Mouse (Mus musculus) erythroblast, embryonic 14.5 days (primary cell): Measurements from ENCODE around the gene Celf2.

Experiments used
- GATA1 ChIP-seq: IDR thresholded peaks from 2 replicates; pipeline ENCODE4 v1.6.1; 2012; ENCODE audit warnings: low read length, inconsistent platforms, mixed read lengths
- TAL1 ChIP-seq: IDR thresholded peaks from 3 replicates; pipeline ENCODE4 v1.6.1; 2012; ENCODE audit warnings: low read length, inconsistent platforms, mixed read lengths

DNA sequence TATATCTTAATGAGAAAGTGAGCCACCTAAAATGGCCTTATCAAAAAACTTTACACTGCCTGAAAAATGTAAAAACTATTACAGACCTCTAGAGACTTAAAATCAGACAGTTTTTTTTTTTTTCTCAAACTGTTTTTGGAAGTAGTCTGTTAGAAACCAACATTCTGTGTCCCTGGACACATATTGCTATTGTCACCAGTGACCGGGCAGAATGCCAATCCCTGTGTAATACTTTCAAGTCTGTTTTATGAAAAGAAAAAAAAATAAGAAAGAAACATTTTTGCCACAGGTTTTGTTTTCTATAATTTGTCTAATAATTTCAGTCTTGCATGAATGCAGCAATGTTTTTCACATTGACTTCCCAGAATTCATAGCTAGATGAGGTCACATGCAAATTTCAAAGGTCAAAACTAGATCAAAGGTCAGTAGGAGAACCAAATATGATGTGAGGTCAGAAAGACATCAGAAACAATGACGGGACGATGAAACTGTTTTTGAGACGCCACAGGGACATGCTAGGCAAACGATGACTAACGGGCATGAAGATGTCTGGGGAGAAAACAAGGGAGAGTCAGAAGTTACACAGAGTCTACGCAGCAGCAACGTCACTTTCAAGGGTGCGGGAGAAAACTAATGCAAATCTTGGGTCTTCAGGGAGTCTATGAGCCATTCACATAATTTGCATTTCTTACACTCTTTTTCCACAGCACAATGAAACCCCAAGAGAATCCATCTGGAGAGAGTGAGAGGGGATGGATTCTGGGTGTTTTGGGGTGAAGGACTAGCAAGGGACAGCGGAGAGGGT, 964.0 kb downstream of the Celf2 start:
- TF ChIP-seq TAL1 = no peak
- no peak for TF ChIP-seq GATA1
